Mouse (Mus musculus) A20 (cell line): ENCODE results near the gene Pdzd2.

Source experiments
- DNase-seq: peaks from one replicate; pipeline ENCODE4 v3.0.0-alpha.2; 2011; ENCODE audit warnings: low read depth, low spot score

The Pdzd2 gene

DNA sequence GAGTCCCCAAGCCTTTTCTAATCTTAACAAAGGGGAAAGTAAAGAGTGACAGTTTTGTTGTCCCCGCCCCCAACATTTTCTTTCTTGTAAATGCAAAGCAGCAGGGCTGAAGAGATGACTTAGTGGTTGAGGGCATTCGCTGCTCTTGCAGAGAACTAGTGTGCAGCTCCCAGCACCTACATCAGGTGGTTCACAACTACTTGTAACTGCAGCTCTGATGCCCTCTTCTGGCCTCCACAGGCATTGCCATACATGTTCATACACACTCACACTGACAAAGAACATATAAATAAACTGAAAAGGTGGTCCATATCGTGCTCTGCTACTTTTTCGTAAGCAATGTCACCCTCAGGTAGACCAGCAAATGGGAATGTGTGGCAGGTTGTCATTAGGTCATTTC, 116.2 kb downstream of the Pdzd2 start:
- peak; percentile 19 for DNase-seq

DNA sequence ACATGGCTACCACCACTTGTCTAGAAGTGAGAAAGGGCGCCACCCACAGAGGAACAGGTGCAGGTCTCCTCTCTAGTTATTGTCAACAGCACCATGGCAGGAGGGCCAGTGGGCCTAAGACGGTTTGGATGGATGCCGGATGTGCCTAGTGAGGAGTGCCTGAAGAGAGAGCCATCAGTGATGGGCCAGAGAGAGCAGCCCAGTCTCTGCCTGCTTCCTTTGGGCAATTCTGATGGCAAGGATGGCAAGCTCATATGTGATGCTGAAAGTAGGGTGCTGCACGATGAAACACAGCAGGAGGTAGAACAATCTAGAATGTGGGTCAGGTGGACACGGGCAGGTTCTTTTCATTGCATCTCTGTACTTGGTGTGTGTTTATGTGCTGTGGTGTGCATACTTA, 117.0 kb downstream of the Pdzd2 start:
- no peak for DNase-seq

DNA sequence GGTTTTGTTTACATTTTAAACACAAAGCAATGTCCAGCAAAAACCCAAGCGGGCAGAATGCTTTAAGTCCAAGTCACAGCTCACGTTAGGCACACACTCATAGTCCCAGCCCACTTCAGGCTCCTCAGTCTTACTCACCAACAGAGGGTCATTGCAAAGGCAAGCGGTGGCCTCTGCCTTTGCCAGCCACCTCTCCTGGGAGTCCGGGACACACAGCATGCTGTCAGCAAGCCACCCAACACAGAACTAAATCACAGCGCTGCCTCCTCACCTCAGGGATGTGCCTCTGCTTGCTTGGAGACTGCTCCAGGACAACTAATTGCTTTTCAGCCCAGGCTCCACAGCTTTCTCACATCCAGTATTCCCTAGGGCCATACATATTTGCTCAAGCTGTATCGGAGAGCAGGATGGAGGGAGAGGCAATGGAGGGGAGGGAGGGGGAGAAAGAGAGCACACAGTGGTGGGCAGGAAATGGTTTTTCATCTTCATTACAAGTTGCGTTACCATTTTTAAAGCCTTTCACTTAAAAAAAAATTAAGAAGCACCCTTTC, 117.6 kb downstream of the Pdzd2 start:
- no peak for DNase-seq

DNA sequence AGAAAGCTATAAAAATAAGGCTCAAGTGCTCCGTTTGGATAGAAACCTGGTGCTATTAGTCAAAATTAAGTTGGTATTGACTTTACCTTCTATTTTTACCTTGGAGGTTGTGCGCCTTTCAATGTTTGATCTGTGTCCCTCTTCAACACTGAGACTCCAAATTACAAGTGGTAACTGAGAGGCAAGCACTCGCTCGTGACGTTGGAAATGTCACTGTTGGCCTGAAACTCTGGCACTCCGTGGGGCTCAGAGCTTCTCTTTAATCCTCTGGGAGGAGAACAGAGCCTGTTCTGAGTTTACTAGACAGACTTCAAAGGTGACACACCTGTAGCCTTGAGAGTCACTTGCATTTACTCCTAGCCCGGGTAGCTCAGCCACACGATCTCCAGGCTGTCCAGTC, 120.5 kb downstream of the Pdzd2 start:
- no peak for DNase-seq

DNA sequence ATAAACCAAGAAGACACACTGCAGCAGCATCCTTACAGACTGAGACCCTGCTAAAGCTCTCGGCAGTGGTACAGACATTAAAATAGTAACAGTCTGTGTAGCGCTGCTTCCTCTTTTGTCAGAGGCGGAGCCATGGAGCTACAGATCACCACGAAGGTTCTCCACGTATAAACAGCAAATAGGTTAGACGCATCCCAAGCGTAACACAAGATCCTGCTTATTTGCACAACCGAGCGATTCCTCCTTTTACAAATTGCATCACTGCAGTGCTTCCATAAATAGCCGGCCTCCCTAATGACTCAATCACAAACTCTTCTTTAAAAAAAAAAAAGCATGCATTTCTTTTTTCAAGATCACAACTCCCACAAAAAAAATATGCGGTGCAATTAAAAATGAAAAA, 122.1 kb downstream of the Pdzd2 start:
- DNase-seq = no peak

DNA sequence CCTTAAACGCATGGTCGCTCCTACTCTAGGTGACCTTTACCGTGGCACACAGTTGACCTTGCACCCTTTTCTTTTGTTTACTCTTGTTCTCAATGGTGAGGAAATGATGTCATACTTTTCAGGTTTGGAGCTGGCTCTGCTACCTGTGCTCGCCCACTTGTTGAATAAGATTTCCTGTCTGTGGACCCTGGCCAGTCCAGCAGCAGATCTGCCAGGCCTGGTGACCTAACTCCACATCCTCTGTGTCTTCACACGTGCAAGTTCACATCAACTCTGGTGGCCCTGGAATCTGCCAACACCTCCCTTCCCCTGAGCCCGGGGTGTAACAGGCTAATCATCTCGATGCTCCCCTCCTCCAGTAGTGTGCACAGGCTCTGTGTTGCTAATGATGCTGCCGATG, 122.5 kb downstream of the Pdzd2 start:
- DNase-seq = no peak

DNA sequence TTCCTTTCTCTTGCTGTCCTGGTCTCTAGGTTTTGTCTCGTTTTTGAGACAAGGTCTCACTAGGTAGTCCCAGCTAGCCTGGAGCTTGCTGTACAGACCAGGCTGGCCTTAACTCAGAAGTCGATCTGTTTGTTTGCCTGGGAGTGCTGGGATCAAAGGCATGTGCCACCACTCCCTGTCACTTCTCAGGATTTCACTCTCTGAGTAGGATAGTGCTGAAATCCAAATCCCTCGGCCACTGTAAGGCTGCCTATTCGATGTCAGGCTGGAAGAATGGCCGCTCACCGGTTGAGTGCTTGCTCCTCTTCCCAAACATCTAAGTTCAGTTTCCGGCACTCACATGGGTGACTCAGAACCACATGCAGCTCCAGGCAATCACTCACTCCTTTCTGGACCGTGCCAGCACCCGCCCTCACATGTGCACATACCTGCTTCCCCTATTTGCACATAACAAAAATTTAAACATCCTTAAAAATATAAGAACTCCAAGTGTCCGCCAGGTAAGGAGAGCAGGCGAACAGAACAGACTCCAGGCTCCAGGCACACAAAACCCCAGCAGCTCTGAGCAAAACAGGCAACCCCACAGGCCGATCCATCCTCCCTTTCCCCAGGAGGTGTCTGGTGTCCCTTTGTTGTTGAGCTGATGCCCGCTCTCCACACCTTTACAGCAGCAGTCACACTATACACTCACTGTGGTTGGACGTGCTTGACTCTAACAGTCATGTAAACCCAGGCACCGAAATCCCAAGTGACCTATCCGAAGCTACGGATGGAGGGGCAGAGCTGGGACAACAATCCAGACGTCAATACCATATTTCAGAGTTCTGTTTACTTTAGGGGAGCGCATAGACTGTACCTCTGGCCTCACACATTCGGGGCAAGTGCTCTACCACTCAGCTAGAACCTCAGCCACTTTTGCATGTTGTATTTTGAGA, 124.5 kb downstream of the Pdzd2 start:
- no peak for DNase-seq

DNA sequence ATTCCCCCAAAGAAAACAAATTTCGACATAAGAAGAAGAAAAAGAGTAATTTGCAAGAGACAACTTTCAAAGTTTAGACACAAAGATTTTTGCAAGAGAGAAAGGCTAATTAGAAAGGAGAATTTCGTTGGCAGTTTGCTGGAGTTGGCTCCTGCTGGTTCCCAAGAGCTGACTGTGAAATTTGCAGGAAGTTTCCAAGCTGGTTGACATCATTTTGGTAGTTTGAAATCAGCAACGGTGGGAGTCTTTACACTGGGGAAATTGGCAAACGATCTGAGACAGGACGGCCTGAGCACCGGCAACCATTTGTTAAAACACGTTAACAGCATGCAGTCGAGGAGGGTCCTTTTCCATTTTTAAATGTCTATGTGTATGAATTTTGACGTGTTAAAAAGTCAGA, 125.7 kb downstream of the Pdzd2 start:
- DNase-seq = no peak

DNA sequence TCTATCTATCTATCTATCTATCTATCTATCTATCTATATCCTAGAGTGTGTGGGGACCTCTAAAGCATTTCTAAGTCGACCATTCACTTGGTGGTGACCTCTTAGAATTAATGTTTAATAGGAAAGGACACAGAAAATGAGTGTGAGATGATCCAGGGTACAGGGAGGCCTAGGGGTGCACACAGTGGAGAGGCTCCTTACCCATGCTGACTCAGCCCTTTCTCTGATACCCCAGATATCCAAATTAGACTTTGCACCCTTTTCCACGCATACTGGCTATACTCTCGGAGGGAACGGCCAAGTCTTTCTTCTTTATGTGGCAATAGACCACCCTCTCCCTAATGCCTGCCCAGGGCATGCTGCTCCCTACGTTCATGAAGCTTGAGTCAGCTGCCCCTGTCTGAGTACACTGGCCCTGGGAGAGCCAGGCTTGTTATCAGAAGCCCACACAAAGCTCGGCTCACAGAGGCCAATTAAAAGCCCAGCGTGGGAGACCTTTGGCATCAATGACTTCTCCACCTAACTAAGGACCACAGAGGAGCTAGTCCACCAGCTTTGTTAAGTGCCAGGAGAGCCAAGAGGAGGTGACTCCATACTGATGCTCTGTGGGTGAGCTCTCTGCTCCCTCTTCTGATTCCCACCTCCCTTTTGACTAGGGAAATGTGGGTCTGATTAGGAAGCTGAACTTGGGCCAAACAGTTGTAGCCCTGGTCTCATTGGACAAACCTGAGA, 126.6 kb downstream of the Pdzd2 start:
- no peak for DNase-seq

DNA sequence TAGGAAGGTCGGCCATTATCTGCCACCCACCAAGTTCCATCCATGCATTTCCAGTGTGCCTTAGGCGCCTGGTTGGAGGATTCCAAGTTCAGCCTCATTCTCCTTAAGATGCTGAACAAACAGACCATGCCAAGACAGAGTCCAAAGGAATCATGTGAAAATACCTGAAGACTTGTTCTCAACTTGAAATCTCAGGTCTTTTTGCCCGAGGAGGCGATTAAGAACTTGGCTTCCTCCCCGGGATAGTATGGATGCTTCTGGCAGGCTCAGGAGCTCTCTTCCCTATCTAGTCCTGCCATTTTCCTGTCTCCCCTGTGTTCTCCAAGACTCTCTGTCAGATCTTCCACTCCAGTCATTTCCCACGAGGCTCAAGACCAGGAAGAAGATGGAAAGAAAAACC, 131.6 kb downstream of the Pdzd2 start:
- DNase-seq = no peak

DNA sequence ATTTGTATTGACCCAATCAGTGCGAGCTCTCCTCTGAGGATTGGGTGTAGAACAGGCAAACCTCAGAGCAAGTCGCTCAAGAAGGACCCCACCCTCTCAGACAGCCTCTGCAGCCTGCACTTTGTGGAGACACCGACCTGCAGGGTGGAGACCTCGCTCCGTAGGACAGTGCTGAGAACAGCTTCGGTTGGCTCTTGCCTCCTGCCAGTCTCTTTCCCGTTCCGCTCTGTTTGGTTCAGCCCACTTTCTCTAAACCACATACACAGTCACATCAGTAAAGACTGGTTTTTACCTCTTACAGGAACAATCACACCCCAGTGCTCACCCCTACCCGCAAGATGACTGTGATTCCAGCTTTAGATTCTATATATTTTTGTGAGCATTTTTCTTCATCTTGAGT, 133.4 kb downstream of the Pdzd2 start:
- no peak for DNase-seq

DNA sequence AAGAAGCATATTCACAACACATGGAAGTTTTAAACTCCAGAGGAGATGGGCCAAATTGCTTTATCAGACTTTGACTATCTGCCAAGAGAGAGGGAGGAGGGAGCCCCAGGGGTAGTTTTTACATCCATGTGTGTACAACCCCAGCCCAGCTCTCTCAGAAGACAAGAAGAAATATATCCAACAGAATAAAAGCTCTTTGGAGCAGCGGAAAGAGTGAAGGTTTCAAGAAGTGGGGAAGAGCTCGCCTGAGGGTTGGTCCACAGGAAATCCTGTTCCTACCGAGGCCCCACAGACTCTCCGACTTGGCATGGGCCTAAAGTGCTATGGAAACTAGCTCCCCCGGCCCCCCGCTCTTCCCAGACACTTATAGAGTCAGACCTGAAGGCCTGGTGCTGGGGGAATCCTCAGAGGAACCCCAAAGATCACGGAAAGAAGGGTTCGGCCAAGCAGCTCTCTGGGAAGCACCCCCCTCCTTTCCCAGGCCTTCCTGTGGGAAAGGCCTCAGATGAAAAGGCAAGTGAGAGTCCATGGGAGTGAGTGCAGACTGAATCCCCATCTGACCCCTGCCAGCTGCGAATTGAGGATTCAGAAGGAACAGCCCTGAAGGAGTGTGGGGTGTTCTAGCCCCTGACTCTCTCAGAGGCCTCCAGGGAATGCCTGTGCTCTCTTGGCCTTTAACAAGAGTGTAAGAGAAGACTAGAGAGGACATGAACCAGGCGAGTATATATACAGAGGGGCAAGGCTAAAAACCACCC, 134.3 kb downstream of the Pdzd2 start:
- no peak for DNase-seq

DNA sequence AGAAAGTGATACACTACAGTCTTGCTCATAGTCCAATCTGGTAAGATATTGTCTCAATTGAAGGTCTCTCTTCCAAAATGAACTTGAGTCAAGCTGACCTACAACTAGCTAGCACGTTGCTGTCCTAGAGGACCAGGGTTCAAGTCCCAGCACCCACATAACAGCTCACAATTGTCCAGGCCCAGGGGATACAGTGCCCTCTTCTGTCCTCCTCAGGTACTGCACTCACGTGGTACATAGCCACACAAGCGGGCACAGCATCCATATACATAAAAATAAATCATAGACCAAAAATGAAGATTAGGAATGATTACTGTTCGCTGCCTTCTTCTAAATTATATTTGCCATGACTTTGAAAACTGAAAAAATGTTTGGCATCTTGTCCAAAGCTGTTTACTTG, 136.1 kb downstream of the Pdzd2 start:
- no peak for DNase-seq

DNA sequence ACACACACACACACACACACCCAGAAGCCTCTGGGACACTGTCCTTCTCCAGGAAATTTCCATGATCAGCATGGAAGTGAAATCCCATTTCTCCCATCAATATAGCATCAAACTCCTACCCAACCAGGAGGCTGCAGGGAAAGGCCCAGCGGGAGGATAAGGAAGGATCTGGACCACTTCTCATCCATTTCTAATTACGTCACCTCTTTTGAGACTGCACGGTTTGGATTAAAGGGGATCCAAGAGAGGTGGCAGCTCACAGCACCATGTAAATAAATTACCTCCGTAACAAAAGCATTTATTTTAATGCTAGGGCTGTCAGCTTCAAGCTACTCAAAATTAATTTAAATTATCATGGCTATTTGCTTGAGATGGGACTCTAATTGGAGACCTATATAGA, 146.6 kb downstream of the Pdzd2 start:
- DNase-seq = no peak

DNA sequence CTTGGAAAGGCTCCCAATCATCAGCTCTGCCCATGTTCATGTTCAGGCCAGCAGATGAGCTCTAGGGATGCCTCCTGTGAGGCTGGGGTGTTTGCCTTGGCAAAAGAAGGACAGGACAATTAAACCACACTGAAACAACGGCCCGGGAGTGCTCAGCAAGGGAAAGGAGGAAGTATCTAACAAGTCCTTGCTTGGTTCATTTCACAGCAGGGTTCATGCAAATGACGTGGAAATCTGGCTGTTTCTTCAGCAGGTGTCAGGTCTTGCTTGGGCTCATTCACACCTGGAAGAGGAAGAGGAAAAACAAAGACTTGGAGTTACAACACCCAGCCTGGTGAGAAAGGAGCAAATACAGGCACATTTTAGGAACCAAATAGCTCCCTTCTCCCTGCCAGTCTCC, 147.1 kb downstream of the Pdzd2 start:
- DNase-seq = peak; percentile 86

DNA sequence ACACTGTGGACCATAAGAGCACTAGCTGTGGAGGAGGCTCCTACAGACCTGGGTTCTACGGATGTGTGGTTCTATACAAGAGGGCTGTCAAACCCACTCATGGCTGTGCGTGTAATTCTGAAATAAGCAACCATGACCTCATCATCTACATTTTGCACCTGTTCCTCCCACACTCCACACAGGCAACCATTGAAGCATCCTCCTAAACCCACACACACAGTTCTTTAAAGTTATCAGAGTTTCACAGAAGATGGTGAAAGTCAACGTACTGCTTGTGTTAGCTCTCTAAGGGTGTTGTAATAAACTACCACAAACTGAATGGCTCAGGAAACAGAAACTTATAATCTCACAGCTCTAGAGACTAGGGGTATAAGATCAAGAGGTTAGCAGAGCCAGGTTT, 151.1 kb downstream of the Pdzd2 start:
- no peak for DNase-seq

DNA sequence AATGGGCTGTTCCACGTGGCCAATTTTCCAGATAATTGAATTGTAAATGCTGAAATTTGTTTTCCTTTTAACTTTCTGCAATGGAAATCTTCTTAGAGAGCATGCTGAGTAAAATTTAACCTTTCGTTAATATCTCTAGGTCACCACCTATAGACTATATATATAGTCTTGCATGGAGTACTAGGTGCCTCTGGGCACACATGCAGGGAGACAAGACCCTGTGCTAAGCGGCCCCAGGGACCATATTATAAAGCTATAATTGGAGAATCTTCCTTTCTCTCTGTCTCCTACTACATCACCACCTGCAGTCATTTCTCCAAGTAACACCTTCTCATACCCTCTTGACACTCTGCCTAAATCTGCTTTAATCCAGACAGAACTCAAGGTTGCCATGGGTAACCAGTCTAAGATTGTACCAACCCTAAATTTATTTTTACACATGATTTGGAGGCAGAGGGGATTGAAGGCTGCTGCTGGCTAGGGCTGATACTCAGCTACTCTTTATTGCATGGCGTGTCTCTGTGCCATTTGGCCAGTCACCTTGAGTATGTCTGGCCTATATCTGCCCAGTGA, 152.8 kb downstream of the Pdzd2 start:
- no peak for DNase-seq

DNA sequence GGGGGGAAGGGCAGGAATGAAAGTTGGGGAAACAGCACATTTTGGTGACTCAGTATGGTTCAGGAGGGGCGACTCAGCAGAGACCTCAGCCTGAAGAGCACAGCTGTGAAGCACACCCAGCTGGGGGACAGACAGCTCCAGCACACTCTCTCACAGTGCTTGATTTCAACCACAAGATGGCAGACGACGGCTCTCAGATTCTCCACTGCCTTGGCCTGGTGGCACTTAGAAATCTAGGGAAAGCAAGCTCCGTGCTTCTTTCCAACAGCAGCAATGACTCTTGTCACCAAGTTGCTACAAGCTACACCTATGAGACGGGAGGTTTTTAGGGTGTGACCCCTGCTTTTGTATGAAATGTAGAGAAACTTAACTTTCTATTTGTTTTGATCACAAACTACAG, 153.6 kb downstream of the Pdzd2 start:
- peak; percentile 69 for DNase-seq

DNA sequence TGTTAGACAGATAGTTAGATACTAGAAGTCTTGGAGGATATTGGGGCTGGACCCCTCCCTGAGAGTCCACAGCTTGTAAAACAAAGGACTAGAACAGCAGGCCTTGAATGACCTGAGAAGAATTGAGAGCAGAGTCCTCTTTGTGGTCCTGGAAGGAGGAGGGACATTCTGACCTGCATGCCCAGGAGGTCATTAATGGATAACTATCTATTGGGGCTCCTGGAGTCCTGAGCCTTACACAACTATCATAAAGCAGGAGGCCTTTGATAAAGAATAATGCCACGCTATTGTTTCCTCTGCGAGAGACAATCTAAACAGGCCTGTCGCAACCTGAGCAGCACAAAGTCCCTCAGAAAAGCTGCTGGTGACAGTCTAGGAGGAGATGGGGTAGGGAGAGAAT, 156.7 kb downstream of the Pdzd2 start:
- no peak for DNase-seq

DNA sequence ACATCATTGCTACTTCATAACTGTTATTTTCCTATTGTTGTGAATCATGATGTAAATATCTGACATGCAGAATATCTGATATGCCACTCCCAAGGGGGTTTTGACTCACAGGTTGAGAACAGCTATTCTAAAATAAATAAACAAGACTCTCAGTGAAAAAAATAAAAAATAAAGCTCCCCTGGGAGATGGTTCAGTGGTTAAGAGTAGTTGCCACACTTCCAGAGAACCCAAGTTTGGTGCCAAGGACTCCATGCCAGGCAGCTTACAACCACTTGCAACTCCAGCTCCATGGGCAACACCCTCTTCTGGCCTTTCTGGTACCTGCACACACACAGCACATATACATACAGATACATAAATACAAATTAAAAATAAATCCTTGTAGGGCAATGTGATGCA, 157.3 kb downstream of the Pdzd2 start:
- DNase-seq = no peak

DNA sequence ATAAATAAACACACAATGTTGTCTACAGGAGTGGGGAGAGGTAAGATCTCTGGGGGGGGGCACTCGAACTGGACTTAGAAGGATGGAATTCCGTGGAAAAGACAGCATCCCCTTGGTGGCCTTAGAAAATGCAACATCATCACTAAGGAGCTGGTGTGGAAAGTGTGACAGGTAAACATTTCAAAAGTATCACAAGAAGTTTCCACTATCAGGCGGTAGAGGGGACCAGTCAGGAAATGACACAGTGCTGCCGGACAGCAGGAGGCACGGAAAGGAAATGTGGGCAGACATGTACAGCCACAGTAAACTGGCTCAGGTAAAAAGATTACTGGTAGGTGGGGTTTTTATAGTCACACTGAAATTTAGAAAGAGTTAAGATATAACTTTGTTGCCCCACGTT, 160.5 kb downstream of the Pdzd2 start:
- DNase-seq = no peak

DNA sequence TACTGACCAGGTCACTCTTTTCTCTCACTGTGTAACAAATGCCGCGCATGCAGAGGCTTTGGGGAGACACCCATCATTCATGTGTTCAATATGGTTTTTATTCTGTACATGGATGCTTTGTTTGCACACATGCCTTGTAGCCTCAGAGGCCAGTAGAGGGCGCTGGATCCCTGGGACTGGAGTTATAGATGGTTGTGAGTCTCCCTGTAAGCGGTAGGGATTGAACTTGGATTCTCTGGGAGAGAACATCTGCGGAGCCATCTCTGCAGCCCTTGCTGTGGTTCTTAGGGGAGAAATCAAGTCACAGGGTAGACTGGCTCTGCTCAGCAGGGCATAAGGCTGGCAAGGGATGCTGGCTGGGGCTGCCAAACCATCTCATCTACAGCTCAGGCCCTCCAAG, 161.4 kb downstream of the Pdzd2 start:
- DNase-seq = peak; percentile 57
